43 mouse cellular contexts compared by ENCODE assay signal in genomic region chr13:65296354-65296753, GRCm38 (mm10). TPM values are rescaled to one million over a fixed set of nuclear protein-coding genes. Genes with fewer than 3 reads are reported as not detected.
"Had no signal": no experiment of that assay in that cellular context is flagged by ENCODE, and none has a peak within 500 bp of the region (broad histone marks: within the 10 kb centered on the region; RNA-seq: fewer than 3 reads in every experiment).

No protein-coding gene starts in this region.

- H3K4me1 ChIP-seq: heart, embryonic 10.5 days; heart, embryonic 12.5 days; heart, embryonic 13.5 days; heart, embryonic 15.5 days; hindbrain, embryonic 10.5 days; hindbrain, embryonic 12.5 days; hindbrain, embryonic 13.5 days; hindbrain, embryonic 15.5 days; intestine, embryonic 15.5 days; kidney, embryonic 15.5 days had no signal

- H3K9ac ChIP-seq: heart, embryonic 12.5 days; heart, embryonic 13.5 days; heart, embryonic 15.5 days; hindbrain, embryonic 12.5 days; hindbrain, embryonic 13.5 days; hindbrain, embryonic 14.5 days; hindbrain, embryonic 15.5 days; intestine, embryonic 15.5 days; kidney, embryonic 15.5 days had no signal

- ATAC-seq: hindbrain, embryonic 16.5 days; hindbrain, postnatal 0 days; inflammation-experienced regulatory T-cells, adult 6 months; intestine, embryonic 15.5 days; intestine, embryonic 16.5 days; intestine, postnatal 0 days had no signal

- H3K4me2 ChIP-seq: heart, embryonic 11.5 days; heart, embryonic 12.5 days; heart, embryonic 13.5 days; heart, embryonic 15.5 days; hindbrain, embryonic 12.5 days; hindbrain, embryonic 13.5 days; hindbrain, embryonic 14.5 days; hindbrain, embryonic 15.5 days; intestine, embryonic 15.5 days; kidney, embryonic 15.5 days had no signal

- H3K27me3 ChIP-seq: heart, embryonic 12.5 days; heart, embryonic 13.5 days; heart, embryonic 15.5 days; hindbrain, embryonic 12.5 days; hindbrain, embryonic 13.5 days; hindbrain, embryonic 15.5 days; intestine, embryonic 15.5 days; kidney, embryonic 15.5 days had no signal

- H3K4me3 ChIP-seq: heart, embryonic 10.5 days; heart, embryonic 12.5 days; heart, embryonic 13.5 days; heart, embryonic 15.5 days; hindbrain, embryonic 10.5 days; hindbrain, embryonic 12.5 days; hindbrain, embryonic 13.5 days; hindbrain, embryonic 15.5 days; intestine, embryonic 15.5 days; kidney, embryonic 15.5 days; layer of hippocampus, adult 2 months had no signal

- DNase-seq: heart, postnatal 10 days; heart, postnatal 14 days; heart, postnatal 4 days; kidney, adult 11 months; kidney, adult 18-20 months; kidney, adult 2 months; kidney, adult 8-10 months; kidney, adult 9 months; kidney, postnatal 10 days; kidney, postnatal 14 days; kidney, postnatal 25 days; kidney, postnatal 36 days; kidney, postnatal 4 days; layer of hippocampus, adult 9-11 months; layer of hippocampus, postnatal 36 days had no signal

- H3K27ac ChIP-seq: heart, embryonic 10.5 days; heart, embryonic 13.5 days; heart, embryonic 15.5 days; hindbrain, embryonic 10.5 days; hindbrain, embryonic 12.5 days; hindbrain, embryonic 13.5 days; hindbrain, embryonic 14.5 days; hindbrain, embryonic 15.5 days; hindbrain, postnatal 0 days; intestine, embryonic 15.5 days; kidney, embryonic 15.5 days; kidney, postnatal 0 days; layer of hippocampus, adult 2 months had no signal

RNA-seq across cellular contexts. Expression of gene Gm10775, which starts 37.0 kb away (rescaled TPM):
- total RNA-seq: heart, postnatal 10 days; heart, postnatal 14 days; heart, postnatal 25 days; heart, postnatal 4 days; hematopoietic stem cell, adult 5-6 weeks; hindbrain, postnatal 0 days had no signal
- polyA plus RNA-seq: heart, embryonic 10.5 days; heart, embryonic 11.5 days; heart, embryonic 12.5 days; heart, embryonic 13.5 days; heart, embryonic 14.5 days; heart, embryonic 15.5 days; heart, embryonic 16.5 days; heart, postnatal 0 days; hindbrain, embryonic 10.5 days; hindbrain, embryonic 11.5 days; hindbrain, embryonic 12.5 days; inflammation-experienced regulatory T-cells, adult 6 months; intestine, embryonic 15.5 days; intestine, embryonic 16.5 days; intestine, postnatal 0 days; kidney, adult 2 months; kidney, embryonic 14.5 days; kidney, embryonic 15.5 days; kidney, embryonic 16.5 days; kidney, postnatal 0 days; large intestine, adult 2 months had no signal
